Mouse (Mus musculus) liver, postnatal 0 days (tissue): ENCODE data around the gene Zfp13.

Source experiments
- CTCF ChIP-seq: sonication (generic); IDR thresholded peaks from 2 replicates; pipeline ENCODE4 v1.5.1; 2016; ENCODE audit warnings: antibody characterized with exemption, low read depth
- EP300 ChIP-seq: IDR thresholded peaks from 2 replicates; pipeline ENCODE4 v1.6.1; 2016; ENCODE audit warnings: antibody characterized with exemption, low read depth, mild to moderate bottlenecking

DNA sequence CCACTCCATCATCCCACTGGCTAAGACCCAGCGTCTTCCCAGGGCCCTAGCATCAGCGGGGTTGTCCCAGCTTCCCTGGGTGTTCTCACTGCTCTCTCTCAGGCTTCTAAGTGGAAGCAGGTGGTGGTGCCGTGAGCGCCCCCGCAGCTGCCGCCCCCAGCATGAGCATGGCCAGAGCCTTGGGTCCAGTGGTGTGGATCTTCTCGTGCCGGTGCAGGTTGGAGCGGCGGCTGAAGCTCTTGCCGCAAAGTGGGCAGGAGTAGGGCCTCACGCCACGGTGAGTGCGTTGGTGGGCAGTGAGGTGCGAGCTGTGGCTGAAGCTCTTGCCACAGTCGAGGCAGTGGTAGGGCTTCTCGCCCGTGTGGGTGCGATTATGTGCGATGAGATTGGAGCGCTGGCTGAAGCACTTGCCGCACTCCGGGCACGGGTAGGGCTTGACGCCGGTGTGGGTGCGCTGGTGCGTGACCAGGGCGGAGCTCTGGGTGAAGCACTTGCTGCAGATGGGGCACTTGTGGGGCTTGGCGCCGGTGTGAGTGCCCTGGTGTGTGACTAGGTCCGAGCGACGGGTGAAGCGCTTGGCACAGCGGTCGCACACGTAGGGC lies 23.2 kb downstream of the Zfp13 start:
- TF ChIP-seq CTCF (no peak), EP300 (no peak)
